Mouse (Mus musculus) liver, embryonic 14.5 days (tissue): ENCODE results near the gene Nbeal2. TPM values are rescaled to one million over a fixed set of nuclear protein-coding genes. Genes with fewer than 3 reads are reported as not detected.
"Not testable (repeated sequence)": the region's sequence is repeated elsewhere in the genome, so short reads cannot be mapped to it uniquely, and the experiment has no call there.

Experiments used
- ATAC-seq: fragments of 200-750 bp; cut with Nextera tagmentation; 2 replicates; pipeline ENCODE4 v1.8.0; 2017; ENCODE audit warnings: moderate number of reproducible peaks, mild to moderate bottlenecking, moderate library complexity; ENCODE audit not compliant: insufficient read depth
- DNase-seq, 3 experiments: peaks; one replicate each; pipeline ENCODE4 v3.0.0-alpha.2; 2012 to 2013; ENCODE audit warnings: low read depth in 3 of 3, low spot score in 3 of 3
- H3K27ac ChIP-seq: fragments of 300-500 bp; sonication (generic); 2 replicates; pipeline ENCODE4 v1.5.1; 2014; ENCODE audit warnings: moderate library complexity, mild to moderate bottlenecking, control low read depth, inconsistent platforms
- H3K27me3 ChIP-seq: fragments of 300-500 bp; sonication (generic); 2 replicates; pipeline ENCODE4 v1.6.1; 2014; ENCODE audit warnings: mild to moderate bottlenecking, low read length, moderate library complexity; ENCODE audit not compliant: control insufficient read depth, insufficient read depth
- H3K36me3 ChIP-seq: fragments of 300-500 bp; sonication (generic); replicated peaks from 2 replicates; pipeline ENCODE4 v1.6.1; 2014; ENCODE audit warnings: low read depth; ENCODE audit not compliant: control insufficient read depth, insufficient read depth
- H3K4me1 ChIP-seq, 2 experiments: fragments of 200-500 bp in 1 of 2; fragments of 300-500 bp in 1 of 2; sonication (generic) in 1 of 2; replicated peaks; 2 replicates each; pipeline ENCODE4 v1.6.1; 2012 to 2014; ENCODE audit warnings: antibody characterized with exemption in 1 of 2, inconsistent platforms in 1 of 2, low read length in 1 of 2; ENCODE audit not compliant: control insufficient read depth in 2 of 2, insufficient read depth in 2 of 2
- H3K4me2 ChIP-seq: fragments of 300-500 bp; sonication (generic); 2 replicates; pipeline ENCODE4 v1.6.1; 2014; ENCODE audit warnings: low read depth, mild to moderate bottlenecking, control low read depth, moderate library complexity
- H3K4me3 ChIP-seq, 2 experiments: fragments of 200-500 bp in 1 of 2; fragments of 300-500 bp in 1 of 2; sonication (generic) in 1 of 2; 2 replicates each; pipeline ENCODE4 v1.5.1; 2012 to 2014; ENCODE audit warnings: low read depth in 2 of 2, low read length in 2 of 2, mild to moderate bottlenecking in 2 of 2, control low read depth in 1 of 2, inconsistent platforms in 1 of 2, moderate library complexity in 1 of 2; ENCODE audit not compliant: insufficient read depth in 1 of 2
- H3K9ac ChIP-seq: fragments of 300-500 bp; sonication (generic); replicated peaks from 2 replicates; pipeline ENCODE4 v1.6.1; 2014; ENCODE audit warnings: mild to moderate bottlenecking, control low read depth, moderate library complexity
- H3K9me3 ChIP-seq: fragments of 300-500 bp; sonication (generic); 2 replicates; pipeline ENCODE4 v1.6.1; 2016; ENCODE audit warnings: low read length, mixed read lengths; ENCODE audit not compliant: control insufficient read depth
- CTCF ChIP-seq: IDR thresholded peaks from 2 replicates; pipeline ENCODE4 v1.5.1; 2016; ENCODE audit warnings: antibody characterized with exemption, low read depth, control low read depth
- EP300 ChIP-seq: IDR thresholded peaks from 2 replicates; pipeline ENCODE4 v1.6.1; 2016; ENCODE audit warnings: antibody characterized with exemption, low read depth
- WGBS: fragments of 180-500 bp; shearing (Covaris S2); extraction: QIAGEN DNeasy Blood & Tissue Kit; methylation state at CpG from one replicate; pipeline ENCODE4 v1.1.7; 2014; ENCODE audit not compliant: insufficient replicate concordance; 5-methylcytosine and 5-hydroxymethylcytosine counted together
- polyA plus RNA-seq, 2 experiments: library from polyadenylated mRNA; depleted of rRNA in 1 of 2; stranded (reverse) in 1 of 2; unstranded in 1 of 2; fragments of >200 nt; fragmentation: Nextera tagmentation in 1 of 2; extraction: Ambion mirVana in 1 of 2; gene quantifications; 2 replicates each; pipeline versions ENCODE4 v1.2.1 to v1.2.3; 2012 to 2014

Gene Nbeal2
- polyA plus RNA-seq, 2 experiments, result 1.6 to 4.3 TPM

DNA sequence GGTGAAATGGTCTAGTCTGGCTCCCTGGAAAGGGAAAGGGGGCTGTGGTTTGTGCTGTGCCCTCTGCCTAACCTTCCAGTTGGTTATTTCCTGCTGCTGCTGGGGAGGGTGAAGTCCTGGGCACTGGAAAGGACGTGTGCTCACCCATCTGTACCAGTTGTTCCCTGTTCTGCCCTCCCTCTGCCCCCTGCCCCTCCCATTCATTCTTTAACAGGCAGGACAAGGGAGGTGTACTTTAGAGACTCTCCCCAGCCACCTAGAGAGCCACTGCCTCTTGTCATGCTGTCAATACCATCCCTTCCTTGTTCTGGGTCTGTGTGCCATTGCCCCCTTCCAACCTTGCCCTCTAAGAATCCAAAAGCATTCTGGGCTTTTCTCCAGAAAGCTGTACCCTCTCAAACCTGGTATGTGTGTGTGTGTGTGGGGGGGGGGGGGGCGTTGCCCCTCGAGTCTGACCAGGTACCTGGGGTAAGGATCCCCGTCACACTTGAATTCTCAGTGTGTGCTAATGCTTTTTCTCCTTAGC is 29.7 kb upstream of the Nbeal2 start:
- Histone ChIP-seq H3K27ac (no peak overlapping the region), H3K9me3 (no peaks in the 10 kb centered on the region), H3K27me3 (no peaks in the 10 kb centered on the region), H3K9ac (no peak overlapping the region), H3K4me2 (no peak overlapping the region), H3K4me3 (no peak overlapping the region), H3K4me1 (peaks cover 0 to 19% of the 10 kb centered on the region in 2 experiments; a peak in 2 of 4 replicates), H3K36me3 (no peaks in the 10 kb centered on the region)
- TF ChIP-seq EP300 (no peak), CTCF (no peak)
- WGBS, result 63% methylated on average over 4 of the region's 4 CpGs
- DNase-seq, result no peak
- ATAC-seq, result no peak

GRCm38 (mm10) chr9:110682697-110683096 is 28.7 kb upstream of the Nbeal2 start:
- H3K27ac ChIP-seq, DNase-seq, H3K9ac ChIP-seq, H3K9me3 ChIP-seq, H3K4me3 ChIP-seq, H3K4me2 ChIP-seq, H3K36me3 ChIP-seq, H3K27me3 ChIP-seq, ATAC-seq: not testable (repeated sequence)
- 81% methylated on average over 2 of the region's 3 CpGs for WGBS
- peaks cover 0 to 19% of the 10 kb centered on the region in 2 experiments; a peak in 2 of 4 replicates for H3K4me1 ChIP-seq

GRCm38 (mm10) chr9:110682255-110682654 is 28.3 kb upstream of the Nbeal2 start:
- TF ChIP-seq CTCF, result no peak
- TF ChIP-seq EP300, result no peak
- Histone ChIP-seq H3K4me1 (peaks cover 0 to 19% of the 10 kb centered on the region in 2 experiments; a peak in 2 of 4 replicates), H3K4me2 (no peak overlapping the region), H3K4me3 (no peak overlapping the region), H3K9me3 (no peaks in the 10 kb centered on the region), H3K27ac (no peak overlapping the region), H3K27me3 (no peaks in the 10 kb centered on the region), H3K9ac (no peak overlapping the region), H3K36me3 (no peaks in the 10 kb centered on the region)
- ATAC-seq (no peak), DNase-seq (no peak)
- WGBS, result 50% methylated on average over 5 of the region's 5 CpGs

DNA sequence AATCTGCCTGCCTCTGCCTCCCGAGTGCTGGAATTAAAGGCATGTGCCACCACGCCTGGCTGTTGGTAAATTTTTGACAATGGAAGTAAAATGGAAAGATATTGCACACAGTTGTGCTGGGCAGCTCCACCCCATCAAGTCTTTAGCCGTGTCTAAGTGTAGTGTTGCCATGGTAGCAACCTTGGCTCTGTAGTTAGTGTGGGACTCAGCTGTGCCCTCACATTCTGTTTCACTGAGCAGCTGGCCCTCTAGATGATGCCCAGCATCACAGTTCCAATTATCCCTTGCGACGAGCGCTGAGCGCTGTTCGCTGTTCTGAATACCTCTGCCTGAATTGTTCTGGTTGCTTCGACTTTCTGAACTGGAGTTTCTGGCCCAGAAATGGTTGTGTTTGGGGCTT is 27.9 kb upstream of the Nbeal2 start:
- no peak overlapping the region for H3K4me2 ChIP-seq
- DNase-seq (no peak), ATAC-seq (no peak)
- no peak overlapping the region for H3K9ac ChIP-seq
- no peak overlapping the region for H3K4me3 ChIP-seq
- H3K27ac ChIP-seq, result no peak overlapping the region
- no peaks in the 10 kb centered on the region for H3K9me3 ChIP-seq
- no peaks in the 10 kb centered on the region for H3K27me3 ChIP-seq
- TF ChIP-seq EP300, result no peak
- H3K36me3 ChIP-seq, result no peaks in the 10 kb centered on the region
- H3K4me1 ChIP-seq, result peaks cover 1 to 22% of the 10 kb centered on the region in 2 experiments
- 73% methylated on average over 9 of the region's 9 CpGs for WGBS

- Histone ChIP-seq H3K27ac (no peak overlapping the region), H3K4me2 (no peak overlapping the region), H3K4me1 (peaks cover 10 to 30% of the 10 kb centered on the region in 2 experiments), H3K27me3 (no peaks in the 10 kb centered on the region), H3K9ac (no peak overlapping the region), H3K4me3 (no peak overlapping the region), H3K9me3 (no peaks in the 10 kb centered on the region), H3K36me3 (no peaks in the 10 kb centered on the region)
- DNase-seq, result no peak
- no peak for ATAC-seq
- 37% methylated on average over 7 of the region's 7 CpGs for WGBS
- no peak for TF ChIP-seq EP300
- no peak for TF ChIP-seq CTCF
Measured at GRCm38 (mm10) chr9:110680736-110681507, 27.0 kb upstream of the Nbeal2 start.
